Mouse (Mus musculus) heart, postnatal 0 days (tissue): Measurements from ENCODE around the gene Matk. TPM values are rescaled to one million over a fixed set of nuclear protein-coding genes. Genes with fewer than 3 reads are reported as not detected.

Experiments used
- ATAC-seq: fragments of 200-750 bp; cut with Nextera tagmentation; 2 replicates; pipeline ENCODE4 v1.8.0; 2017; ENCODE audit warnings: low read depth, moderate number of reproducible peaks, moderate library complexity; ENCODE audit not compliant: insufficient read depth
- DNase-seq: peaks from one replicate; pipeline ENCODE4 v3.0.0-alpha.2; 2016; ENCODE audit warnings: low spot score
- H3K27ac ChIP-seq: fragments of 300-500 bp; sonication (generic); 2 replicates; pipeline ENCODE4 v1.5.1; 2014; ENCODE audit warnings: low read depth, mild to moderate bottlenecking
- H3K27me3 ChIP-seq: fragments of 300-500 bp; sonication (generic); 2 replicates; pipeline ENCODE4 v1.6.1; 2014; ENCODE audit warnings: low read length, mixed read lengths; ENCODE audit not compliant: control insufficient read depth, insufficient read depth
- H3K36me3 ChIP-seq: fragments of 300-500 bp; sonication (generic); replicated peaks from 2 replicates; pipeline ENCODE4 v1.6.1; 2014; ENCODE audit warnings: low read length, mixed read lengths; ENCODE audit not compliant: control insufficient read depth, insufficient read depth
- H3K4me1 ChIP-seq: fragments of 300-500 bp; sonication (generic); 2 replicates; pipeline ENCODE4 v1.6.1; 2014; ENCODE audit warnings: antibody characterized with exemption; ENCODE audit not compliant: control insufficient read depth, insufficient read depth
- H3K4me2 ChIP-seq: fragments of 300-500 bp; sonication (generic); 2 replicates; pipeline ENCODE4 v1.6.1; 2014; ENCODE audit warnings: low read depth, mild to moderate bottlenecking, low read length, moderate library complexity
- H3K4me3 ChIP-seq: fragments of 300-500 bp; sonication (generic); 2 replicates; pipeline ENCODE4 v1.5.1; 2014; ENCODE audit warnings: low read depth, low read length
- H3K9ac ChIP-seq: fragments of 300-500 bp; sonication (generic); replicated peaks from 2 replicates; pipeline ENCODE4 v1.6.1; 2014; ENCODE audit warnings: low read depth, low read length, mixed read lengths
- H3K9me3 ChIP-seq: fragments of 300-500 bp; sonication (generic); replicated peaks from 2 replicates; pipeline ENCODE4 v1.6.1; 2016; ENCODE audit warnings: low read length; ENCODE audit not compliant: control insufficient read depth
- CTCF ChIP-seq: IDR thresholded peaks from 2 replicates; pipeline ENCODE4 v1.5.1; 2016; ENCODE audit warnings: antibody characterized with exemption, control low read depth, low read depth
- EP300 ChIP-seq: IDR thresholded peaks from 2 replicates; pipeline ENCODE4 v1.6.1; 2016; ENCODE audit warnings: antibody characterized with exemption, low read depth
- WGBS: fragments of 180-500 bp; shearing (Covaris S2); extraction: QIAGEN DNeasy Blood & Tissue Kit; methylation state at CpG from one replicate; pipeline ENCODE4 v1.1.7; 2014; 5-methylcytosine and 5-hydroxymethylcytosine counted together
- polyA plus RNA-seq: library from polyadenylated mRNA; unstranded; fragments of >200 nt; fragmentation: Nextera tagmentation; extraction: Ambion mirVana; gene quantifications from 2 replicates; pipeline ENCODE4 v1.2.1, GENCODE M21; 2015
- total RNA-seq: library from RNA; depleted of rRNA; stranded (reverse); fragments of >200 nt; gene quantifications from 2 replicates; pipeline ENCODE4 v1.2.3, GENCODE M21; 2014; ENCODE audit warnings: low replicate concordance

The Matk gene
- total and polyA plus RNA-seq, 2 experiments from 2014 or later: 0.31 to 0.42 TPM

- Histone ChIP-seq H3K4me2 (peak overlapping the region; percentile 45), H3K9me3 (no peaks in the 10 kb centered on the region), H3K36me3 (peaks cover 17% of the 10 kb centered on the region), H3K9ac (peak overlapping the region; percentile 17; the same call in 1 of the 2 replicates), H3K4me3 (0 out of 2 replicates have a peak overlapping the region, but pooled peaks have one; percentile 4), H3K27ac (peak overlapping the region; percentile 74), H3K27me3 (no peaks in the 10 kb centered on the region), H3K4me1 (peaks cover 55% of the 10 kb centered on the region)
- DNase-seq (no peak), ATAC-seq (no peak)
- WGBS: 57% methylated on average over 4 of the region's 4 CpGs
- TF ChIP-seq EP300: no peak
Observed at GRCm38 (mm10) chr10:81302288-81302687, 49.6 kb downstream of the Matk start.

GRCm38 (mm10) chr10:81302781-81303218 is 50.1 kb downstream of the Matk start:
- 10% methylated on average over 14 of the region's 14 CpGs for WGBS
- peak overlapping the region; percentile 74 for H3K27ac ChIP-seq
- peak; percentile 68 for ATAC-seq
- peak overlapping the region; percentile 17; the same call in 1 of the 2 replicates for H3K9ac ChIP-seq
- no peaks in the 10 kb centered on the region for H3K27me3 ChIP-seq
- TF ChIP-seq EP300 (no peak; the same call in 1 of the 2 replicates), CTCF (no peak)
- H3K36me3 ChIP-seq: peaks cover 22% of the 10 kb centered on the region
- peaks cover 50% of the 10 kb centered on the region for H3K4me1 ChIP-seq
- H3K4me2 ChIP-seq: peak overlapping the region; percentile 45
- DNase-seq: peak; percentile 60
- H3K4me3 ChIP-seq: 0 out of 2 replicates have a peak overlapping the region, but pooled peaks have one; percentile 4
- no peaks in the 10 kb centered on the region for H3K9me3 ChIP-seq

GRCm38 (mm10) chr10:81303258-81303657 is 50.5 kb downstream of the Matk start:
- WGBS: 41% methylated on average over 10 of the region's 10 CpGs

GRCm38 (mm10) chr10:81303761-81304160 is 51.0 kb downstream of the Matk start:
- no peak overlapping the region for H3K27ac ChIP-seq
- ATAC-seq (no peak), DNase-seq (no peak)
- no peak overlapping the region for H3K9ac ChIP-seq
- H3K27me3 ChIP-seq: no peaks in the 10 kb centered on the region
- TF ChIP-seq CTCF: no peak
- TF ChIP-seq EP300: no peak
- 67% methylated on average over 7 of the region's 7 CpGs for WGBS
- H3K4me2 ChIP-seq: no peak overlapping the region
- no peaks in the 10 kb centered on the region for H3K9me3 ChIP-seq
- H3K4me1 ChIP-seq: peaks cover 44% of the 10 kb centered on the region
- H3K4me3 ChIP-seq: no peak overlapping the region
- H3K36me3 ChIP-seq: peaks cover 32% of the 10 kb centered on the region

More at GRCm38 (mm10) chr10:81303258-81303657, 50.5 kb downstream of the Matk start:
- TF ChIP-seq EP300: no peak; the same call in 1 of the 2 replicates
- TF ChIP-seq CTCF: no peak
- H3K4me1 ChIP-seq: peaks cover 45% of the 10 kb centered on the region
- H3K27ac ChIP-seq: peak overlapping the region; percentile 74
- H3K9ac ChIP-seq: peak overlapping the region; percentile 17; the same call in 1 of the 2 replicates
- H3K4me2 ChIP-seq: peak overlapping the region; percentile 45
- H3K36me3 ChIP-seq: peaks cover 27% of the 10 kb centered on the region
- no peaks in the 10 kb centered on the region for H3K9me3 ChIP-seq
- peak; percentile 10; the same call in 1 of the 2 replicates for ATAC-seq
- DNase-seq: no peak
- no peaks in the 10 kb centered on the region for H3K27me3 ChIP-seq
- 0 out of 2 replicates have a peak overlapping the region, but pooled peaks have one; percentile 4 for H3K4me3 ChIP-seq

- H3K4me1 ChIP-seq: peaks cover 36% of the 10 kb centered on the region
- H3K9me3 ChIP-seq: no peaks in the 10 kb centered on the region
- H3K4me2 ChIP-seq: no peak overlapping the region
- H3K4me3 ChIP-seq: no peak overlapping the region
- H3K36me3 ChIP-seq: peaks cover 42% of the 10 kb centered on the region
- no peak for TF ChIP-seq EP300
- TF ChIP-seq CTCF: peak; percentile 80
- no peak overlapping the region for H3K27ac ChIP-seq
- 21% methylated on average over 6 of the region's 9 CpGs for WGBS
- ATAC-seq: peak; percentile 19; the same call in 1 of the 2 replicates
- H3K9ac ChIP-seq: no peak overlapping the region
- DNase-seq: peak; percentile 67
- no peaks in the 10 kb centered on the region for H3K27me3 ChIP-seq
Observed at GRCm38 (mm10) chr10:81304597-81305238, 52.0 kb downstream of the Matk start.

- TF ChIP-seq EP300 (no peak), CTCF (no peak)
- ATAC-seq (no peak), DNase-seq (no peak)
- WGBS: 92% methylated on average over 14 of the region's 14 CpGs
- Histone ChIP-seq H3K27ac (no peak overlapping the region), H3K36me3 (peaks cover 48% of the 10 kb centered on the region), H3K9me3 (no peaks in the 10 kb centered on the region), H3K27me3 (no peaks in the 10 kb centered on the region), H3K4me3 (no peak overlapping the region), H3K9ac (no peak overlapping the region), H3K4me1 (peaks cover 27% of the 10 kb centered on the region), H3K4me2 (no peak overlapping the region)
Observed at GRCm38 (mm10) chr10:81305663-81306062, 52.9 kb downstream of the Matk start.
